Mouse (Mus musculus) forebrain, postnatal 0 days (tissue): ENCODE results near the gene Pigt. TPM values are rescaled to one million over a fixed set of nuclear protein-coding genes. Genes with fewer than 3 reads are reported as not detected.
A peak's percentile ranks its signal among the peaks of the same experiment; 100 is the strongest.

Experiments used
- ATAC-seq: fragments of 200-750 bp; cut with Nextera tagmentation; 2 replicates; pipeline ENCODE4 v1.8.0; 2017; ENCODE audit warnings: mild to moderate bottlenecking, moderate library complexity
- DNase-seq: peaks from one replicate; pipeline ENCODE4 v3.0.0-alpha.2; 2015
- H3K27ac ChIP-seq: fragments of 300-500 bp; sonication (generic); 2 replicates; pipeline ENCODE4 v1.5.1; 2014; ENCODE audit warnings: low read depth, mild to moderate bottlenecking, antibody characterized with exemption, low read length, moderate library complexity, mixed read lengths
- H3K27me3 ChIP-seq: fragments of 300-500 bp; sonication (generic); 2 replicates; pipeline ENCODE4 v1.6.1; 2014; ENCODE audit warnings: mild to moderate bottlenecking, low read length, mixed read lengths; ENCODE audit not compliant: insufficient read depth
- H3K36me3 ChIP-seq: fragments of 300-500 bp; sonication (generic); 2 replicates; pipeline ENCODE4 v1.6.1; 2014; ENCODE audit warnings: mild to moderate bottlenecking, moderate library complexity; ENCODE audit not compliant: insufficient read depth
- H3K4me1 ChIP-seq: fragments of 300-500 bp; sonication (generic); 2 replicates; pipeline ENCODE4 v1.6.1; 2014; ENCODE audit warnings: antibody characterized with exemption; ENCODE audit not compliant: insufficient read depth
- H3K4me2 ChIP-seq: fragments of 300-500 bp; sonication (generic); 2 replicates; pipeline ENCODE4 v1.6.1; 2014; ENCODE audit warnings: low read depth, mild to moderate bottlenecking, moderate library complexity
- H3K4me3 ChIP-seq: fragments of 300-500 bp; sonication (generic); 2 replicates; pipeline ENCODE4 v1.5.1; 2014; ENCODE audit warnings: low read depth, low read length, mixed read lengths
- H3K9ac ChIP-seq: fragments of 300-500 bp; sonication (generic); 2 replicates; pipeline ENCODE4 v1.6.1; 2014; ENCODE audit warnings: mild to moderate bottlenecking
- H3K9me3 ChIP-seq: fragments of 300-500 bp; sonication (generic); 2 replicates; pipeline ENCODE4 v1.6.1; 2016; ENCODE audit warnings: low read length
- CTCF ChIP-seq: sonication (generic); IDR thresholded peaks from 2 replicates; pipeline ENCODE4 v1.5.1; 2016; ENCODE audit warnings: antibody characterized with exemption, control low read depth, low read depth
- WGBS: fragments of 180-500 bp; shearing (Covaris S2); extraction: QIAGEN DNeasy Blood & Tissue Kit; methylation state at CpG from one replicate; pipeline ENCODE4 v1.1.7; 2014; 5-methylcytosine and 5-hydroxymethylcytosine counted together
- polyA plus RNA-seq: library from polyadenylated mRNA; unstranded; fragments of >200 nt; fragmentation: Nextera tagmentation; extraction: Ambion mirVana; gene quantifications from 2 replicates; pipeline ENCODE4 v1.2.1, GENCODE M21; 2015
- total RNA-seq: library from RNA; depleted of rRNA; stranded (reverse); fragments of >200 nt; gene quantifications from 2 replicates; pipeline ENCODE4 v1.2.3, GENCODE M21; 2014

Pigt gene
- total and polyA plus RNA-seq, 2 experiments from 2014 or later = 77.6 to 93.8 TPM

DNA sequence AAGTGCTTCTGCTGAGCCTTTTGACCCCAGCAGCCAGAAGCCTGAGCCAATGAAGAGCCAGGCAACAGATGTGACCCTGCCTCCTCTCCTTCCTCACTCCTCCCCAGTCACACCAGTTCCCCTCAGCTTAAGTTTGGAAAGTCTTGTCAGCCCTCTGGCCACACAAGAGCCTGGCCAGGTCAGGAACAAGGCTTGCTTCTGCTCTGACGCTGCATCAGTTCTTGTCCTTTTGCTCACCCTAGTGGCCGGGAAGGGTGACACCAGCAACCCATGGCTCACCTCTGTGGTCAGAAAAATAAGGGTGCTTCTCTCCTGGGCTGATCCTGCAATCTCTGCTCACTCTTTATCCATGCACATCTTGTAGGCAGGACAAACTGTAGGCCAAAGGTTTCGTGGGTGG, 23.5 kb downstream of the Pigt start:
- Histone ChIP-seq H3K4me1 (no peaks in the 10 kb centered on the region), H3K4me2 (no peak overlapping the region), H3K27ac (no peak overlapping the region), H3K9me3 (no peaks in the 10 kb centered on the region), H3K4me3 (no peak overlapping the region), H3K27me3 (no peaks in the 10 kb centered on the region), H3K36me3 (no peaks in the 10 kb centered on the region), H3K9ac (no peak overlapping the region)
- peak; percentile 63 for TF ChIP-seq CTCF
- DNase-seq (no peak), ATAC-seq (no peak)
- WGBS = 18% methylated on average over 3 of the region's 3 CpGs

DNA sequence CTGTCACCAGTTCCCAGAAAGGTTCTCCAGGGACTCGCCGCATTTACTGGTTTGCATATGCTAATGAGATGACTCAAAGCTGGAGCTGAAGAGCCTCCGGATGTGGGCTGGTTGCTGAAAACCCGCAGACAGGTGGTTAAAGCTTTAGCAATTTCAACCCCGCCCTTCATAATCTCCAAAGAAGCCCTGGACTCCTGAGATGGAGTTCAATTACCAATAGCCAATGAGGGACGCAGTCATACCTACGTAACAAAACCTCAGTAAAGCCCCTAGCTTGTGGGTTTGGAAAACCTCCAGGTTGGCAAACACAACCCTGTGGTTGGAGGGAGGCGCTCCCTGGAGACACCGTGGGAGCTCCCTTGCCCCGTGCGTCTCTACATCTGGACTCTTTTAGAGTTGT, 24.5 kb downstream of the Pigt start:
- H3K9ac ChIP-seq = no peak overlapping the region
- whole genome bisulfite sequencing = 11% methylated on average over 11 of the region's 11 CpGs
- no peaks in the 10 kb centered on the region for H3K4me1 ChIP-seq
- H3K9me3 ChIP-seq = no peaks in the 10 kb centered on the region
- H3K4me2 ChIP-seq = no peak overlapping the region
- ATAC-seq = no peak
- no peak for TF ChIP-seq CTCF
- no peaks in the 10 kb centered on the region for H3K27me3 ChIP-seq
- H3K36me3 ChIP-seq = no peaks in the 10 kb centered on the region
- no peak for DNase-seq
- no peak overlapping the region for H3K27ac ChIP-seq
- H3K4me3 ChIP-seq = no peak overlapping the region

DNA sequence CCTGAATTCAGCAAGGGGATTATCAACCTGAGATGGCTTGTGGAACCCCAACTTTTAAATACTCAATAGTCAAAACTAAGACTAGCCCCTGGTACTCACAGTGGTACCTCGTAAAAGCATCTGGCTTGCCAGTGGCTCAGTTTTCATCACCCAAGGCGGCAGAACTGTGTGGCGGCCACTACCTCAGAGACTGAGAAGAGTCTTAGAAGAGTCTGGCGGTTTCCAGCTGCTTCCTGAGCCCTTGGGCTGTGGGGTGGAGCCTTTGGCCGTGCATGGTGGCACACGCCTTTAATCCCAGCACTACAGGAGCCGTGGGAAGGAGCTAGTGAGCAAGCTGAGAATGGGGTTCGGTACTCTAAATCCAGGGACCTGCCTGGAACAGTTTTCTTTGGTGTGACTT, 25.0 kb downstream of the Pigt start:
- H3K36me3 ChIP-seq = no peaks in the 10 kb centered on the region
- no peak for ATAC-seq
- no peaks in the 10 kb centered on the region for H3K27me3 ChIP-seq
- whole genome bisulfite sequencing = 28% methylated on average over 8 of the region's 8 CpGs
- no peaks in the 10 kb centered on the region for H3K9me3 ChIP-seq
- no peak for DNase-seq
- no peaks in the 10 kb centered on the region for H3K4me1 ChIP-seq
- no peak overlapping the region for H3K9ac ChIP-seq
- H3K4me3 ChIP-seq = no peak overlapping the region
- H3K4me2 ChIP-seq = no peak overlapping the region
- TF ChIP-seq CTCF = no peak
- H3K27ac ChIP-seq = no peak overlapping the region

DNA sequence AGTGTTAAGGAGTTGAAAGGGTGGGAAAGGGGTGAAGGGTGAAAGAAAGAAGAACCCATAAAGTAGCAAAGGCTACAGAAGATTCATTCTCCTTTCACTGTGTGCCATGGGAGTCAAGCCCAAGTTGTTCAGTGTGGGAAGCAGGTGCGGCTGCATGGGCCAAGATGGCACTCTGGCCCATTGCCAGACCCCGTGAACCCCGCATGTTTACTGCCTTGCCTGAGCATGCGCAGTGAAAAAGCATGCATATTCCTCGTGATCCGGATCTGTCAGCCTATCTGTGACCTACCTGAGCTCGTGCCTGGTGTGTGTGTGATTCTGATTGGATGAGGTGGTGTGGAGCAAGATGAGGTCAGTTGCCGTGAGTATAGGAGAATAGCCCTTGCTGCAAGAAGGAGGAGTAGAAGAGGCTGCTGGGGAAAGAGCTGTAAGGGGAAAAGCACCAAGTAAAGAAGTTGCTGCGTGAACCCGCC, 26.0 kb downstream of the Pigt start:
- DNase-seq = no peak
- H3K36me3 ChIP-seq = no peaks in the 10 kb centered on the region
- no peak for TF ChIP-seq CTCF
- H3K27me3 ChIP-seq = no peaks in the 10 kb centered on the region
- H3K27ac ChIP-seq = no peak overlapping the region
- H3K4me1 ChIP-seq = no peaks in the 10 kb centered on the region
- no peak for ATAC-seq
- H3K9me3 ChIP-seq = no peaks in the 10 kb centered on the region
- no peak overlapping the region for H3K4me3 ChIP-seq
- WGBS = 77% methylated on average over 10 of the region's 10 CpGs
- H3K9ac ChIP-seq = no peak overlapping the region
- H3K4me2 ChIP-seq = no peak overlapping the region

DNA sequence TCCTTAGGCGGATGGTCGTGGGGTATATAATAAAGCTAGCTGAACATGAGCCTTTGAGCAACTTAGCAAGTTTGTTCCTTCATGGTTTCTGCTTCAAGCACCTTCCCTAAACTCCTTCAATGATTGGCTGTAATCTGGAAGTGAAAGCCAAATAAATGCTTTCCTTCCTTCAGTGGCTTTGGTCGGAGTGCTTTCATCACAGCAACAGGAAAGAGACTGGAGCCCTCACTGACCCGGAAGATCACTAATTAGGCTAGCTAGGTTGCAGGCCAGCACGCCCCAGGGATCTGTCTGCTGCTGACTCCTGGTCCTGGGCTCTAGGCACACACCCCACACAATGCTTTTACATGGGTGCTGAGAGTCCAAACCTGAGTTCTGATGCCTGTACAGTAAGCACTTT, 31.2 kb downstream of the Pigt start:
- 67% methylated on average over 5 of the region's 5 CpGs for WGBS
- Histone ChIP-seq H3K36me3 (no peaks in the 10 kb centered on the region), H3K4me3 (no peak overlapping the region), H3K27me3 (no peaks in the 10 kb centered on the region), H3K9ac (no peak overlapping the region), H3K4me1 (no peaks in the 10 kb centered on the region), H3K27ac (no peak overlapping the region), H3K9me3 (no peaks in the 10 kb centered on the region), H3K4me2 (no peak overlapping the region)
- TF ChIP-seq CTCF = no peak
- ATAC-seq (no peak), DNase-seq (no peak)

DNA sequence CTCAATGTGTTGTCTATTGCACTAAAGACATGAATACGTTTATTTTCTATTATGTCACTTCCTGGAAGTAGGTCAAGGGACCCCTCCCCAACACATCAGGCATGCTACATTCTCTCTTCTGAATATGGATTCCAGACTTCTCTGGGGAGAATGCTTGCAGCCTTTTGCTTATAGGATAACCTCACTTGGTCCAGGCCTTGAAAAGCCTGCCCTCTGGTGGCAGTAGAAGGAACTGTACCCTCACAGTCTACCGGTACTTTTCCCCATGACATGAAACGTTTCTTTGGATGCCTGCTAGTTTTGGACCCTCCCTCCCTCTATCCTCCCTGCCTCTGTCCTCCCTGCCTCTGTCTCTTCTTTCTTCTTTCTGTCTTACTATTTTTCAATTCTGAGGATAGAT, 33.8 kb downstream of the Pigt start:
- DNase-seq (peak; percentile 82), ATAC-seq (peak; percentile 71)
- no peak overlapping the region for H3K9ac ChIP-seq
- 6% methylated on average over 3 of the region's 3 CpGs for WGBS
- no peaks in the 10 kb centered on the region for H3K27me3 ChIP-seq
- H3K9me3 ChIP-seq = no peaks in the 10 kb centered on the region
- H3K4me2 ChIP-seq = no peak overlapping the region
- no peaks in the 10 kb centered on the region for H3K4me1 ChIP-seq
- no peak overlapping the region for H3K27ac ChIP-seq
- peak; percentile 94 for TF ChIP-seq CTCF
- H3K4me3 ChIP-seq = no peak overlapping the region
- H3K36me3 ChIP-seq = no peaks in the 10 kb centered on the region

DNA sequence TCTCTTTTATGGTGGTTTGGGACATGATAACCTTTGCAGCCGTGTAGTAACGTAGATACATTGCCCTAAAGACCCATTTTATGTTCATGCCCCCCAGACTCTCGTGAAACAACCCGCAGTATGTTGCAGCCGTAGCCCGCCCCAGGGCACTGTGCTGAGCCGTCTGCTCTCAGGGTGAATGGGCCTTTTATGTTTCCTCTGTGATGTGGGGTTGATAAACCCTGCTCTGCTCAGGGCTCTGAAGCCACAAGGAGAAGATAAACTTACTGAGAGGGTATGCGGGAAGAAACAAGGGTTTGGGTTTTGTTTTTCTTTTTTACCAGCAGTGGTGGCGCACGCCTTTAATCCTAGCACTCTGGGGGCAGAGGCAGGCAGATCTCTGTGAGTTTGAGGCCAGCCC, 37.0 kb downstream of the Pigt start:
- Histone ChIP-seq H3K4me3 (no peak overlapping the region), H3K27me3 (no peaks in the 10 kb centered on the region), H3K36me3 (no peaks in the 10 kb centered on the region), H3K9me3 (no peaks in the 10 kb centered on the region), H3K27ac (no peak overlapping the region), H3K9ac (no peak overlapping the region), H3K4me2 (no peak overlapping the region), H3K4me1 (no peaks in the 10 kb centered on the region)
- WGBS = 76% methylated on average over 10 of the region's 10 CpGs
- TF ChIP-seq CTCF = no peak
- no peak for DNase-seq
- ATAC-seq = no peak

DNA sequence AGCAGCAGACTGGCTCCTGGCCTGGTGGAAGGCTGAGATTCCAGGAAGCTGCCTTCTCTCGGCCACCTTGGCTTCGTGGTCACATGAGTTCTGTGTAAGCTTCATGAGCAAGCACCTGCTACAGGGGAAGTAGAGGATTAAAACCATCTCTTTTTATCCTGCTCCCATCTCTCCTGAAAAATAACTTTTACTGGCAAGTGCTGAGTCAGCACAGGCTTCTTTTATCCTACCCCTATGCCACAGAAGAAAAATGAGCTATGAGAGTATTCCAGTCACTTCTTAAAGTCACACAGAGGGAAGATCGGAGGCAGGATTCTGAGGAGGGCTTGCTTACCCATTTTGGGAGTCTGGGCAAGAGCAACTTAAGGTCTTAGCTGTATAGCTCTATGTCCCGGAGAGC, 39.7 kb downstream of the Pigt start:
- DNase-seq = no peak
- no peak for TF ChIP-seq CTCF

More for the DNA sequence above, 39.7 kb downstream of the Pigt start:
- Histone ChIP-seq H3K4me3 (no peak overlapping the region), H3K9me3 (no peaks in the 10 kb centered on the region), H3K27ac (no peak overlapping the region), H3K4me1 (no peaks in the 10 kb centered on the region), H3K36me3 (no peaks in the 10 kb centered on the region), H3K27me3 (no peaks in the 10 kb centered on the region), H3K9ac (no peak overlapping the region), H3K4me2 (no peak overlapping the region)
- 87% methylated on average over 4 of the region's 4 CpGs for WGBS
- no peak for ATAC-seq
